Mouse (Mus musculus) brain, embryonic 14.5 days (tissue): ENCODE results near the gene Arpc2.

ENCODE experiments used
- CTCF ChIP-seq: fragments of 200-500 bp; IDR thresholded peaks from 2 replicates; pipeline ENCODE4 v1.5.1; 2012; ENCODE audit warnings: inconsistent platforms, mild to moderate bottlenecking, moderate library complexity, borderline replicate concordance; ENCODE audit not compliant: insufficient read depth, insufficient read length; ENCODE audit errors: extremely low read depth
- POLR2A ChIP-seq: fragments of 200-500 bp; IDR thresholded peaks from 2 replicates; pipeline ENCODE4 v1.6.1; 2012; ENCODE audit warnings: mild to moderate bottlenecking, inconsistent platforms, borderline replicate concordance; ENCODE audit not compliant: poor library complexity, insufficient read depth, insufficient read length, severe bottlenecking; ENCODE audit errors: extremely low read depth

DNA sequence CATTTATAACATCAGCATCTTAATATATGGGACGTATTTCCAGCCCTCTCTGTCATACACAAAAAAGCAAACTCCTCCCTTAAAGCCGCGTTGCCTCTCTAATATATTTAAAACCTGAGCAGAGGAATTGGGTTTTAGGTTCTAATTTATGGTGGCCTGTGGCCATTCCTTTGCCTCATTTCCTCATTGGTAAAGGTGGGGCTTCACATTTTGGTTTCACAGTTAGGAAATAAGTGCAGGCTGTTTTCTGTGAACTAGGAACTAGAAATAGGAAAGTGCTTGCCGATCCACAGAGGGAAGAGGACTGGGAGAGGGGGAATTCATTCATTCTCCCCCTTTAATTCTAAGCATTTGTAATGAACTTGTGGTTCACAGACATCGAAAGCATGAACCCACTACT is 1.8 kb downstream of the Arpc2 start:
- TF ChIP-seq POLR2A (no peak), CTCF (no peak)
